Mouse (Mus musculus): ENCODE measurements around the gene Fkbp2. TPM values are rescaled to one million over a fixed set of nuclear protein-coding genes. Genes with fewer than 3 reads are reported as not detected.

The Fkbp2 gene
- polyA plus RNA-seq, 1 experiment from 2014 or later = 86.9 TPM

DNA sequence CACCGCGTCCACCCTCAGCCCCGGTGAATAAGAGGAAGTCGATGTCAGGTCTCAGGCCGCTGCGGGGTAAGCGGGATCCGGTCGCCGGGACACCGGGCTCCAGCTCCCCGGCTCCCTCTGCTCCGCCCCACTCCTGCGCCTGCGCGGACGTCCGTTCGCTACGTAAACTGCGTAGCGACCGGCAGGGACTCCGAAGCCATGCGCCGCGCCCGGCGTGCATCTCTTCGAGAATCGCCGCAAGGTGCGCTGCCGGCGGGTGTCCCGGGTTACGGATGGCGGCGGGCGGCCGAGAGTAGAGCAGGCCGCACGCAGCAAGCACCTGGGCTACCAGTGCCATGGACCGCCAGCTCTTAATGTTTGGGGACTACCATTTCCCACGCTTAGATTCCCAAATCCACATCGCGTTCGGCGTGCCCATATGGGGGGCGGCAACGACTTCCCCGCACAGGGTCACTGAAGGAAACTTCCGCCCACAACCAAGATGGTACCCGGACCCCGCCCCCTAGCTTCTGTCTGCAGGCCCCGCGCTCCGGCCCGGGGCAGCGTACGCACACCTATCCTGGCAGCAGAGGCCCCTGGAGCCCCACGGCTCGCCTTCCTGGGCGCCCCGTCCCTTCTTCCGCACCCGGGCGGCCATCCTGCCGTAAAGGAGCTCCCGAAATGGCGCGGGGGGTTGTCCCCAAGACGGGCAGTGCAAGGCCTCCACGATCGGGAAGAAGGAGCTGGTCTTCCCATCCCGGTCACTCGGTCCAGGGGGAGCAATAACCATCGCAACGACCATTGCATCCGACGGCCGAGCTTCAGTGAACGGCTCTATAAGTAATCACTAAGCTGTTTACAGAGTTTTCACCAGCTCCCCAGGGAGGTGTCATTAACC, 38.7 kb downstream of the Fkbp2 start, which contains the start of gene Bad:
Gene Bad, plus strand, starts transcription at position 490 of the 877 bp plus-strand sequence.
- Histone ChIP-seq H3K27ac (peak within 1 kb of the TSS; percentile 90), H3K4me1 (peaks cover 43% of the 10 kb centered on the region), H3K9ac (peak within 1 kb of the TSS; percentile 95), H3K36me3 (ENCODE audit: poor library complexity, severe bottlenecking) (peaks cover 10% of the 10 kb centered on the region), H3K4me3 (peak within 1 kb of the TSS; percentile 86), H3K4me2 (peak within 1 kb of the TSS; percentile 99), H3K27me3 (peaks cover 4% of the 10 kb centered on the region; the same call in 1 of the 2 replicates), H3K9me3 (replicated peaks) (no peaks in the 10 kb centered on the region)
- ATAC-seq = peak; percentile 90
- WGBS = 0% methylated on average over 81 of the region's 83 CpGs

DNA sequence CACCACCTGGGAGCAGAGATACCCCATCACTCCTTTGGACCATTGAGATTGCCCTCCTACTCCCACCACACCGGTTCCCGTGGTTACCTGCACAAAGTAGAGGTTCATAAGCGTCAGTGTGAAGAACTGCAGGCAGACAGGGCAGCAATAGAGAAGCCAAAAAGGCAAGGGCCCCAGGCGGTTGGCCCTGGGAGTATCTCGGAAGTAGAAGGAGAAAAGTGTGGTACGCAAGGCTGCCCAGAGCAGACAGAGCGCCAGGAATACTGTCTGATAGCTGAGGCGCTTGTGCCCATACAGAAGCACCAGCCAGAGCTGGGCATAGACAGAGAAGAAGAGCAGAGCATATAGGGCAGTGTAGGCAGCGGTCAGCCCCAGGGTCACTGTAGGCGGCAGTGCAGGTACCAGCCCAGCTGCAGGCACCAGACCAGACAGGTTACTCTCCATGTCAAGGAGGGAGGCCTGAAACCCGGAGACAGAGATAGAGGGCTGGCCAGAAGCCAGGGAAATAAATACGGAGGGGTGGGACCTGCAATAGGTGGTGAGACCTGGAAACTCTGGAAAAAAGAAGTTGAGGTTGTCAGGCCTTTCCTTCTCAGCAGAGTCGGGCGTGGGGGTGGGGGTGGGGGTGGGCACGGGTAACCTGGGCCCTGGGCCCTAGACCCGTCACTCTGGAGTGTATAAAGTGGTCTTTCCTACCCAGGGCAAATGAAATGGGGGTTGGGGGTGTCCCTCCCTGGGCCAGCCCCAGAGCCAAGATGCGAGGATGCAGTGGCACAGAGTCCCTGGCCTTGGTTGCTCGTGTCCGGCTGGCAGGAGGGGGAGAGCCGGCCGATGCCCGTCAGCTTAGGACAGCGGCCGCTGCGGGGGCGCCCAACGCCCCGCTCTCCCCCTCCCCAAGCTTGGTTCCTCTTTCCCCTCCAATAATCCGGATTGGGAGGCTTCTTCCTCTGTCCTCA, 39.6 kb downstream of the Fkbp2 start:
- Histone ChIP-seq H3K4me1 (peaks cover 43% of the 10 kb centered on the region), H3K4me2 (peak overlapping the region; percentile 99), H3K9ac (peak overlapping the region; percentile 95), H3K27me3 (peaks cover 12% of the 10 kb centered on the region), H3K27ac (peak overlapping the region; percentile 59; the same call in 1 of the 2 replicates), H3K4me3 (peak overlapping the region; percentile 86), H3K36me3 (ENCODE audit: poor library complexity, severe bottlenecking) (peaks cover 8% of the 10 kb centered on the region), H3K9me3 (replicated peaks) (no peaks in the 10 kb centered on the region)
- ATAC-seq = peak; percentile 25
- WGBS = 21% methylated on average over 28 of the region's 29 CpGs

- Histone ChIP-seq H3K4me2 (peak overlapping the region; percentile 99), H3K4me3 (0 out of 2 replicates have a peak overlapping the region, but pooled peaks have one; percentile 4), H3K9me3 (replicated peaks) (no peaks in the 10 kb centered on the region), H3K4me1 (peaks cover 43% of the 10 kb centered on the region), H3K27me3 (peaks cover 25% of the 10 kb centered on the region), H3K9ac (peak overlapping the region; percentile 48), H3K36me3 (ENCODE audit: poor library complexity, severe bottlenecking) (no peaks in the 10 kb centered on the region), H3K27ac (no peak overlapping the region)
- WGBS = 87% methylated on average over 20 of the region's 20 CpGs
- ATAC-seq = no peak
Observed at GRCm38 (mm10) chr19:6939106-6940002, 40.9 kb downstream of the Fkbp2 start.

DNA sequence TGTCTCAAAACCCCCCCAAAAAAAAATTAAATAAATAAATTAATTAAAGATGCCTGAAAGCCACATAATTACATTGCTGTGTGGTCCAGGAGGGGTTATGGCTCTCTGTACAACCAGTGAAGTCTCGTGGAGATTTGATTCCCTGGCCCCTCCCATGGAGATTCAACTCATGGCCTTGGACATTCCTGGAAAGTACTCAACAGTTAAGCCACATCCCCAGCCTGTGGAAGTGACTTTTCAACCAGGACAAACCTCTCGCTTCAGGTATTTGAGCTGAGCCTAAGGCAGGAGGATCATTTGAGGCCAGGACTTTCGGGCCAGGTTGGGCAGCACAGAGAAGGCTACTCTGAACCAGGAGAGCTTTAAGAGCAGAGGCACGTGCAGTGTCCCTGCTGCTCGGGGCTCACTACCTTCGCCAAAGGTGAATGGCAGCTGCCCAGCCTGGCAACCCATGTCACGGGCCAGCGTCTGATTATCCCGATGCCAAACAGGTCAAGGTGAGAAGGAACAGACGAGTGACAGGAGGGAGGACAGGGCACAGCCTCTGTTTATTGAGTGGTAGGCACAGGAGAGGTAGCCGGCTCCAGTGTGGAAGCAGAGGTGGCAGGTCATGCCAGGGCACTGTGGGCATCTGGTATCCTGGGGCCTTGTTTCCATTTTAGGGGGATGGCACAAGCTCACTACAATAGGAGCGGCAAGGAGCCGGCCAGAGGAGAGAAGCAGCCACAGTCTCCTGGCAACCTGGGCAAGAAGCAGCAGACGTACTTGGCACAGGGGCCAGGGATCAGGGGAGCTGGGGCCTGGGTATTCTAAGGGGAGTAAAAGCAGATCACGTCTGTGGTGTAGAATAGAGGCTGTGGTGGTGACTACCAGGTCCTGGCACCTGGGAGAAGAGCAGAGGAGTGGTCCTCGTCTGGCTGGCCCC, 42.5 kb downstream of the Fkbp2 start:
- ATAC-seq = no peak
- Histone ChIP-seq H3K27me3 (peaks cover 41% of the 10 kb centered on the region), H3K9me3 (replicated peaks) (no peaks in the 10 kb centered on the region), H3K27ac (no peak overlapping the region), H3K4me2 (no peak overlapping the region), H3K4me1 (peaks cover 51% of the 10 kb centered on the region), H3K9ac (peak overlapping the region; percentile 48; the same call in 1 of the 2 replicates), H3K36me3 (ENCODE audit: poor library complexity, severe bottlenecking) (no peaks in the 10 kb centered on the region), H3K4me3 (no peak overlapping the region)
- WGBS = 81% methylated on average over 16 of the region's 16 CpGs

DNA sequence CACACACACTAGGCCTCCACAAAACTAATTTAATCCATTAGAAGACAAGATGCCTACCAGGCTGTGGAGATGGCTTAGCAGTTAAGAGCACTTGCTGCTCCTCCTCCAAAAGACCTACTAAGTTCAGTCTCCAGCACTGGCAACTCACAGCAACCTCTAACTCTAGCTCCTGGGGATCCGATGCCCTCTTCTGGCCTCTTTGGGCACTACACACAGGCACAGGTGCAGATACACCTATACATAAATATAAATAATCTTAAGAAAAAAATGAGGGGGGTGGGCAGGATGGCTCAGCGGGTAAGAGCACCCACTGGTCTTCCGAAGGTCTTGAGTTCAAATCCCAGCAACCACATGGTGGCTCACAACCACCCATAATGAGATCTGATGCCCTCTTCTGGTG, 44.0 kb downstream of the Fkbp2 start:
- Histone ChIP-seq H3K4me3 (no peak overlapping the region), H3K27ac (no peak overlapping the region), H3K4me1 (peaks cover 46% of the 10 kb centered on the region), H3K9ac (no peak overlapping the region), H3K36me3 (ENCODE audit: poor library complexity, severe bottlenecking) (no peaks in the 10 kb centered on the region), H3K9me3 (replicated peaks) (no peaks in the 10 kb centered on the region), H3K27me3 (peaks cover 56% of the 10 kb centered on the region), H3K4me2 (no peak overlapping the region)
- WGBS = 21% methylated on average over 3 of the region's 3 CpGs
- ATAC-seq = no peak

DNA sequence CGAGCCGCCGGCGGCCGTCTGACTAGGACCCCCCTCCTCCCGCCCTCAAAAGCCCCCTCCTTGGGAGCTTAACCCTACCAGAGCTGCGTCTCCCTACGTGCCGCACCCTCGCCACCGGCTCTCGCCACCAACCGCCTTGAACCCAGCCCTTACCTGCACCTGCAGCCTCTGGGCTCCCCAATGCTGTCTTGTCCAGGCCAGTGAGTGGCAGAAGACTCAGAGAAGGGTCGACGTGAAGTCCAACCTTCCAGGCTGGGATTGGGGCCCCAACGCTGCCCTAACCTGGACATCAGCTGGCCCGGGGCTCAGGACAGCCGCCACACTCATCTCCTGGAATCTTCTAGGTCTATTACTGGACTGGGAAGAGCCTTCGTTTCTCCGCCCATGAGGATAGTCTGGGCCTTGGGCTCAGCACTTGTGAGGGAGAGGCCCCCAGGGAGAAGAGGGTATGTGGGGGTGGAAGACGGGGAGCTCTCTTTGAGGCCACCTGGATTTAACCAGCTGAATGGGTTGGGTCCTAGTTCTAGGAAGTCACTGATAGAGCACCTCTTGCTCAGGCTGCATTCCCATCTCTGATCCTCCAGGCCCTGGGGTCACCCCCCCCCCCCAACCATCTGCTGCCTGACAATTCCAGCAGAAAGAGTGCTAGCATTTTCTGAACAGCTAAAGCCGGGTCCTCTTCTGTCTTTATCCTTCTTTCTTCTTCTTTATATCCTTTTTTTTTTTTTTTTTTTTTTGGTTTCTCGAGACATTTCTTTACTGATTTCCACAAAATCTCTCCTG, 45.9 kb downstream of the Fkbp2 start, which contains the start of gene Kcnk4:
Gene Kcnk4, minus strand, starts transcription at position 321 of the 783 bp plus-strand sequence.
- peaks cover 29% of the 10 kb centered on the region for H3K4me1 ChIP-seq
- peak within 1 kb of the TSS; percentile 39 for H3K4me3 ChIP-seq
- no peaks in the 10 kb centered on the region for H3K36me3 ChIP-seq (ENCODE audit: poor library complexity, severe bottlenecking)
- peak within 1 kb of the TSS; percentile 61 for H3K9ac ChIP-seq
- H3K4me2 ChIP-seq = peak within 1 kb of the TSS; percentile 64
- H3K9me3 ChIP-seq (replicated peaks) = no peaks in the 10 kb centered on the region
- 0 out of 2 replicates have a peak, but pooled peaks have one; percentile 3 for ATAC-seq
- WGBS = 8% methylated on average over 22 of the region's 23 CpGs
- peaks cover 71% of the 10 kb centered on the region for H3K27me3 ChIP-seq
- no peak within 1 kb of the TSS for H3K27ac ChIP-seq

DNA sequence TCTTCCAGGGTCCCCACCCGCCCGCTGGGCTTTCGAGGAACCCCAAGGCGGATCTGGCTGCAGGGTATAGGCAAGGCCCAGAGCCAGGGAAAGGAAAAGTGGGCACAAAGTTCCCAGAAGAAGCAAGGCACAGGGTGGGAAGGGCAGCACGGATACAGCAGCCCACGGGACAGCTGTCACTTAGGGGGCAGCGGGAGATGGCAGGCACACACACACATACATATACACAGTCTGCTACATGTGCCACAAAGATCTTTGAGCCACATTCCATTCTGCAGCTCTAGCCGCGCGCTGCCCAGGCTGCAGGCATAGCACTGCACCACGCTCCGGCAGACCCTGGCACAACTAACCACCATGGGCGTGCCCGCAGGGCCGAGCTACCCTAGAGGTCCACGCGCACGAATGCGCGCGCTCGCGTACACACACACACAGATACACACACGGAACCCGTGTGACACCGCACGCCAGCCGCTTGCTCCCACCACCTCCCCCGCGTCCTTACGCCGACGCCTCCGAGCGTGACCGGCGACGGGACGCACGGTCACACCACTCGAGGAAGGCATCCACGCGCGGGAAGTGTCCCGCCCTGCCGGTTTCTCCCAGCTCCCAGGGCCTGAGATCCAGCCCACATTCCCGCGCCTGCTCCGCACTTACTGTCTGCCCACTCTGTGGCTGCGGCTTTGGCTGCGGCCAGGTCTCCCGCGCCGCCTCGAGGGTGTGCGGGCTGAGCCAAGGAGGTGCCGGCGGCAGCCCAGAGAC, 46.7 kb downstream of the Fkbp2 start:
- 3% methylated on average over 58 of the region's 58 CpGs for WGBS

GRCm38 (mm10) chr19:6933102-6933435, 47.2 kb downstream of the Fkbp2 start:
- Histone ChIP-seq H3K9me3 (replicated peaks) (no peaks in the 10 kb centered on the region), H3K4me1 (peaks cover 17% of the 10 kb centered on the region), H3K9ac (peak overlapping the region; percentile 61; the same call in 1 of the 2 replicates), H3K36me3 (ENCODE audit: poor library complexity, severe bottlenecking) (no peaks in the 10 kb centered on the region), H3K4me3 (no peak overlapping the region; the same call in 1 of the 2 replicates), H3K27me3 (peaks cover 83% of the 10 kb centered on the region), H3K27ac (no peak overlapping the region), H3K4me2 (peak overlapping the region; percentile 64)
- WGBS = 18% methylated on average over 4 of the region's 4 CpGs
- no peak for ATAC-seq

More for the DNA sequence above, 46.7 kb downstream of the Fkbp2 start:
- Histone ChIP-seq H3K36me3 (ENCODE audit: poor library complexity, severe bottlenecking) (no peaks in the 10 kb centered on the region), H3K27ac (no peak overlapping the region), H3K4me2 (peak overlapping the region; percentile 64), H3K27me3 (peaks cover 79% of the 10 kb centered on the region), H3K4me3 (peak overlapping the region; percentile 39), H3K9me3 (replicated peaks) (no peaks in the 10 kb centered on the region), H3K9ac (peak overlapping the region; percentile 61), H3K4me1 (peaks cover 23% of the 10 kb centered on the region)
- peak; percentile 48 for ATAC-seq

DNA sequence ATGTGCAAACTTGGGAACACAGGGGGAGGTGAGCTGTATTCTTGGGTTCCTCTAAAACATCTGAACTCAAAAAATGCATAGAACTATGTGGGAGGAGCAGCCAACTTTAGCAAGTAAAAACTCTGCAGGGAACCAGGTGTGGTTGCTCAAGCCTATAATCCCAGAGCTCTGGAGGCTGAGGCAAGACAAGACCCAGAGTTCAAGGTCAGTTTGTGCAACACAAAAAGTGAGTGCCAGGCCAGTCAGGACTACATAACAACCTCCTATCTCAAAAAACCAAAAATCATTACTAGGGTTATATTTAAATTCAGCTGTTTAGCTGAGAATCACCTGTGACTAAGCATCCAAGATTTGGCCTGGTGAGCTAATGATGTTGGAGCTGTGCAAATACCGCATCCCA, 48.3 kb downstream of the Fkbp2 start:
- no peaks in the 10 kb centered on the region for H3K36me3 ChIP-seq (ENCODE audit: poor library complexity, severe bottlenecking)
- ATAC-seq = no peak
- H3K4me2 ChIP-seq = no peak overlapping the region
- H3K9ac ChIP-seq = no peak overlapping the region
- H3K4me3 ChIP-seq = no peak overlapping the region
- peaks cover 91% of the 10 kb centered on the region for H3K27me3 ChIP-seq
- WGBS = 45% methylated on average over 1 of the region's 1 CpGs
- H3K27ac ChIP-seq = no peak overlapping the region
- peaks cover 15% of the 10 kb centered on the region for H3K4me1 ChIP-seq
- no peaks in the 10 kb centered on the region for H3K9me3 ChIP-seq (replicated peaks)

Measured in forebrain, embryonic 13.5 days (tissue).